Mouse (Mus musculus): ENCODE results near the gene Kcnn3. TPM values are rescaled to one million over a fixed set of nuclear protein-coding genes. Genes with fewer than 3 reads are reported as not detected.

Gene Kcnn3
- polyA plus RNA-seq (2015; fragmentation: Nextera tagmentation; extraction: Ambion mirVana) = 3.8 and 4.1 TPM in 2 replicates

GRCm38 (mm10) chr3:89519894-89520293 is at the start of gene Kcnn3:
TSS of gene Kcnn3 (plus strand) at chr3:89520164.
- WGBS = under 1% methylated on average over 15 of the region's 15 CpGs
- peak within 1 kb of the TSS; percentile 44; the same call in 1 of the 2 replicates for H3K27ac ChIP-seq (ENCODE audit: low read length)

GRCm38 (mm10) chr3:89472280-89472679 is 47.7 kb upstream of the Kcnn3 start:
- Histone ChIP-seq H3K4me3 (ENCODE audit: low read length) (no peak overlapping the region), H3K27ac (ENCODE audit: low read length) (no peak overlapping the region), H3K4me1 (ENCODE audit: control insufficient read depth, insufficient read depth, low read length) (no peaks in the 10 kb centered on the region), H3K9me3 (ENCODE audit: control insufficient read depth, low read length) (no peaks in the 10 kb centered on the region), H3K4me2 (ENCODE audit: low read depth, low read length) (no peak overlapping the region), H3K9ac (ENCODE audit: low read depth, low read length) (no peak overlapping the region), H3K27me3 (replicated peaks; ENCODE audit: control insufficient read depth, insufficient read depth, low read length) (no peaks in the 10 kb centered on the region), H3K36me3 (ENCODE audit: control insufficient read depth, insufficient read depth, low read length) (no peaks in the 10 kb centered on the region)
- WGBS = 80% methylated on average over 7 of the region's 7 CpGs
- ATAC-seq = no peak

More at GRCm38 (mm10) chr3:89519894-89520293, at the start of gene Kcnn3:
- 0 out of 2 replicates have a peak, but pooled peaks cover 5% of the 10 kb centered on the region for H3K9me3 ChIP-seq (ENCODE audit: control insufficient read depth, low read length)
- H3K36me3 ChIP-seq (ENCODE audit: control insufficient read depth, insufficient read depth, low read length) = no peaks in the 10 kb centered on the region
- peaks cover 17% of the 10 kb centered on the region; the same call in 1 of the 2 replicates for H3K27me3 ChIP-seq (replicated peaks; ENCODE audit: control insufficient read depth, insufficient read depth, low read length)
- H3K4me1 ChIP-seq (ENCODE audit: control insufficient read depth, insufficient read depth, low read length) = peaks cover 37% of the 10 kb centered on the region
- H3K9ac ChIP-seq (ENCODE audit: low read depth, low read length) = peak within 1 kb of the TSS; percentile 64
- peak within 1 kb of the TSS; percentile 93 for H3K4me2 ChIP-seq (ENCODE audit: low read depth, low read length)
- peak; percentile 91 for ATAC-seq
- H3K4me3 ChIP-seq (ENCODE audit: low read length) = peak within 1 kb of the TSS; percentile 50

GRCm38 (mm10) chr3:89473838-89474237 is 46.1 kb upstream of the Kcnn3 start:
- H3K9me3 ChIP-seq (ENCODE audit: control insufficient read depth, low read length) = no peaks in the 10 kb centered on the region

GRCm38 (mm10) chr3:89479055-89479454 is 40.9 kb upstream of the Kcnn3 start:
- no peak overlapping the region for H3K4me2 ChIP-seq (ENCODE audit: low read depth, low read length)
- ATAC-seq = no peak
- no peak overlapping the region for H3K4me3 ChIP-seq (ENCODE audit: low read length)
- no peaks in the 10 kb centered on the region for H3K27me3 ChIP-seq (replicated peaks; ENCODE audit: control insufficient read depth, insufficient read depth, low read length)
- H3K4me1 ChIP-seq (ENCODE audit: control insufficient read depth, insufficient read depth, low read length) = no peaks in the 10 kb centered on the region
- no peaks in the 10 kb centered on the region for H3K36me3 ChIP-seq (ENCODE audit: control insufficient read depth, insufficient read depth, low read length)
- 75% methylated on average over 6 of the region's 6 CpGs for WGBS
- H3K9ac ChIP-seq (ENCODE audit: low read depth, low read length) = no peak overlapping the region
- no peaks in the 10 kb centered on the region for H3K9me3 ChIP-seq (ENCODE audit: control insufficient read depth, low read length)
- H3K27ac ChIP-seq (ENCODE audit: low read length) = no peak overlapping the region

More at GRCm38 (mm10) chr3:89473838-89474237, 46.1 kb upstream of the Kcnn3 start:
- no peaks in the 10 kb centered on the region for H3K27me3 ChIP-seq (replicated peaks; ENCODE audit: control insufficient read depth, insufficient read depth, low read length)
- no peak overlapping the region for H3K4me2 ChIP-seq (ENCODE audit: low read depth, low read length)
- H3K27ac ChIP-seq (ENCODE audit: low read length) = no peak overlapping the region
- ATAC-seq = no peak
- H3K4me3 ChIP-seq (ENCODE audit: low read length) = no peak overlapping the region
- 75% methylated on average over 6 of the region's 6 CpGs for WGBS
- H3K9ac ChIP-seq (ENCODE audit: low read depth, low read length) = no peak overlapping the region
- H3K4me1 ChIP-seq (ENCODE audit: control insufficient read depth, insufficient read depth, low read length) = no peaks in the 10 kb centered on the region
- no peaks in the 10 kb centered on the region for H3K36me3 ChIP-seq (ENCODE audit: control insufficient read depth, insufficient read depth, low read length)

- Histone ChIP-seq H3K4me3 (ENCODE audit: low read length) (no peak overlapping the region), H3K9me3 (ENCODE audit: control insufficient read depth, low read length) (no peaks in the 10 kb centered on the region), H3K4me1 (ENCODE audit: control insufficient read depth, insufficient read depth, low read length) (peaks cover 3% of the 10 kb centered on the region; the same call in 1 of the 2 replicates), H3K27me3 (replicated peaks; ENCODE audit: control insufficient read depth, insufficient read depth, low read length) (no peaks in the 10 kb centered on the region), H3K9ac (ENCODE audit: low read depth, low read length) (no peak overlapping the region), H3K36me3 (ENCODE audit: control insufficient read depth, insufficient read depth, low read length) (no peaks in the 10 kb centered on the region), H3K4me2 (ENCODE audit: low read depth, low read length) (no peak overlapping the region), H3K27ac (ENCODE audit: low read length) (no peak overlapping the region)
- no peak for ATAC-seq
- WGBS = 31% methylated on average over 2 of the region's 2 CpGs
Observed at GRCm38 (mm10) chr3:89481488-89481887, 38.5 kb upstream of the Kcnn3 start.

GRCm38 (mm10) chr3:89482249-89482648 is 37.7 kb upstream of the Kcnn3 start:
- no peaks in the 10 kb centered on the region for H3K27me3 ChIP-seq (replicated peaks; ENCODE audit: control insufficient read depth, insufficient read depth, low read length)
- H3K9me3 ChIP-seq (ENCODE audit: control insufficient read depth, low read length) = no peaks in the 10 kb centered on the region
- peak overlapping the region; percentile 46 for H3K9ac ChIP-seq (ENCODE audit: low read depth, low read length)
- no peak overlapping the region for H3K4me2 ChIP-seq (ENCODE audit: low read depth, low read length)
- H3K36me3 ChIP-seq (ENCODE audit: control insufficient read depth, insufficient read depth, low read length) = no peaks in the 10 kb centered on the region
- WGBS = 83% methylated on average over 5 of the region's 5 CpGs
- ATAC-seq = peak; percentile 50
- H3K4me3 ChIP-seq (ENCODE audit: low read length) = no peak overlapping the region
- H3K27ac ChIP-seq (ENCODE audit: low read length) = no peak overlapping the region
- peaks cover 3% of the 10 kb centered on the region; the same call in 1 of the 2 replicates for H3K4me1 ChIP-seq (ENCODE audit: control insufficient read depth, insufficient read depth, low read length)

GRCm38 (mm10) chr3:89484766-89485524 is 35.0 kb upstream of the Kcnn3 start:
- Histone ChIP-seq H3K27ac (ENCODE audit: low read length) (no peak overlapping the region), H3K4me1 (ENCODE audit: control insufficient read depth, insufficient read depth, low read length) (peaks cover 3% of the 10 kb centered on the region; the same call in 1 of the 2 replicates), H3K4me3 (ENCODE audit: low read length) (0 out of 2 replicates have a peak overlapping the region, but pooled peaks have one; percentile 3), H3K9me3 (ENCODE audit: control insufficient read depth, low read length) (no peaks in the 10 kb centered on the region), H3K4me2 (ENCODE audit: low read depth, low read length) (peak overlapping the region; percentile 32), H3K9ac (ENCODE audit: low read depth, low read length) (peak overlapping the region; percentile 48), H3K36me3 (ENCODE audit: control insufficient read depth, insufficient read depth, low read length) (no peaks in the 10 kb centered on the region), H3K27me3 (replicated peaks; ENCODE audit: control insufficient read depth, insufficient read depth, low read length) (no peaks in the 10 kb centered on the region)
- 17% methylated on average over 24 of the region's 24 CpGs for WGBS
- peak; percentile 80 for ATAC-seq

- H3K9ac ChIP-seq (ENCODE audit: low read depth, low read length) = no peak overlapping the region
- H3K27ac ChIP-seq (ENCODE audit: low read length) = no peak overlapping the region
- H3K36me3 ChIP-seq (ENCODE audit: control insufficient read depth, insufficient read depth, low read length) = no peaks in the 10 kb centered on the region
- ATAC-seq = no peak
- 81% methylated on average over 8 of the region's 8 CpGs for WGBS
- H3K27me3 ChIP-seq (replicated peaks; ENCODE audit: control insufficient read depth, insufficient read depth, low read length) = no peaks in the 10 kb centered on the region
- H3K9me3 ChIP-seq (ENCODE audit: control insufficient read depth, low read length) = no peaks in the 10 kb centered on the region
- H3K4me3 ChIP-seq (ENCODE audit: low read length) = no peak overlapping the region
- peaks cover 3% of the 10 kb centered on the region; the same call in 1 of the 2 replicates for H3K4me1 ChIP-seq (ENCODE audit: control insufficient read depth, insufficient read depth, low read length)
- no peak overlapping the region for H3K4me2 ChIP-seq (ENCODE audit: low read depth, low read length)
Observed at GRCm38 (mm10) chr3:89486111-89486510, 33.9 kb upstream of the Kcnn3 start.

GRCm38 (mm10) chr3:89486916-89487702 is 32.9 kb upstream of the Kcnn3 start:
- Histone ChIP-seq H3K4me1 (ENCODE audit: control insufficient read depth, insufficient read depth, low read length) (peaks cover 3% of the 10 kb centered on the region; the same call in 1 of the 2 replicates), H3K9me3 (ENCODE audit: control insufficient read depth, low read length) (no peaks in the 10 kb centered on the region), H3K4me2 (ENCODE audit: low read depth, low read length) (no peak overlapping the region), H3K4me3 (ENCODE audit: low read length) (no peak overlapping the region), H3K27ac (ENCODE audit: low read length) (no peak overlapping the region), H3K27me3 (replicated peaks; ENCODE audit: control insufficient read depth, insufficient read depth, low read length) (no peaks in the 10 kb centered on the region), H3K9ac (ENCODE audit: low read depth, low read length) (no peak overlapping the region), H3K36me3 (ENCODE audit: control insufficient read depth, insufficient read depth, low read length) (no peaks in the 10 kb centered on the region)
- no peak for ATAC-seq
- WGBS = 69% methylated on average over 20 of the region's 20 CpGs

Measured in intestine, embryonic 16.5 days (tissue).